Mouse (Mus musculus) forebrain, postnatal 0 days (tissue): Measurements from ENCODE around the gene Hmg20a. TPM values are rescaled to one million over a fixed set of nuclear protein-coding genes. Genes with fewer than 3 reads are reported as not detected.

Source experiments
- ATAC-seq: fragments of 200-750 bp; cut with Nextera tagmentation; 2 replicates; pipeline ENCODE4 v1.8.0; 2017; ENCODE audit warnings: mild to moderate bottlenecking, moderate library complexity
- DNase-seq: peaks from one replicate; pipeline ENCODE4 v3.0.0-alpha.2; 2015
- H3K27ac ChIP-seq: fragments of 300-500 bp; sonication (generic); 2 replicates; pipeline ENCODE4 v1.5.1; 2014; ENCODE audit warnings: low read depth, mild to moderate bottlenecking, antibody characterized with exemption, low read length, moderate library complexity, mixed read lengths
- H3K27me3 ChIP-seq: fragments of 300-500 bp; sonication (generic); 2 replicates; pipeline ENCODE4 v1.6.1; 2014; ENCODE audit warnings: mild to moderate bottlenecking, low read length, mixed read lengths; ENCODE audit not compliant: insufficient read depth
- H3K36me3 ChIP-seq: fragments of 300-500 bp; sonication (generic); 2 replicates; pipeline ENCODE4 v1.6.1; 2014; ENCODE audit warnings: mild to moderate bottlenecking, moderate library complexity; ENCODE audit not compliant: insufficient read depth
- H3K4me1 ChIP-seq: fragments of 300-500 bp; sonication (generic); 2 replicates; pipeline ENCODE4 v1.6.1; 2014; ENCODE audit warnings: antibody characterized with exemption; ENCODE audit not compliant: insufficient read depth
- H3K4me2 ChIP-seq: fragments of 300-500 bp; sonication (generic); 2 replicates; pipeline ENCODE4 v1.6.1; 2014; ENCODE audit warnings: low read depth, mild to moderate bottlenecking, moderate library complexity
- H3K4me3 ChIP-seq: fragments of 300-500 bp; sonication (generic); 2 replicates; pipeline ENCODE4 v1.5.1; 2014; ENCODE audit warnings: low read depth, low read length, mixed read lengths
- H3K9ac ChIP-seq: fragments of 300-500 bp; sonication (generic); 2 replicates; pipeline ENCODE4 v1.6.1; 2014; ENCODE audit warnings: mild to moderate bottlenecking
- H3K9me3 ChIP-seq: fragments of 300-500 bp; sonication (generic); 2 replicates; pipeline ENCODE4 v1.6.1; 2016; ENCODE audit warnings: low read length
- CTCF ChIP-seq: sonication (generic); IDR thresholded peaks from 2 replicates; pipeline ENCODE4 v1.5.1; 2016; ENCODE audit warnings: antibody characterized with exemption, control low read depth, low read depth
- WGBS: fragments of 180-500 bp; shearing (Covaris S2); extraction: QIAGEN DNeasy Blood & Tissue Kit; methylation state at CpG from one replicate; pipeline ENCODE4 v1.1.7; 2014; 5-methylcytosine and 5-hydroxymethylcytosine counted together
- polyA plus RNA-seq: library from polyadenylated mRNA; unstranded; fragments of >200 nt; fragmentation: Nextera tagmentation; extraction: Ambion mirVana; gene quantifications from 2 replicates; pipeline ENCODE4 v1.2.1, GENCODE M21; 2015
- total RNA-seq: library from RNA; depleted of rRNA; stranded (reverse); fragments of >200 nt; gene quantifications from 2 replicates; pipeline ENCODE4 v1.2.3, GENCODE M21; 2014

The Hmg20a gene
- total and polyA plus RNA-seq, 2 experiments from 2014 or later: 64.7 to 74.1 TPM

DNA sequence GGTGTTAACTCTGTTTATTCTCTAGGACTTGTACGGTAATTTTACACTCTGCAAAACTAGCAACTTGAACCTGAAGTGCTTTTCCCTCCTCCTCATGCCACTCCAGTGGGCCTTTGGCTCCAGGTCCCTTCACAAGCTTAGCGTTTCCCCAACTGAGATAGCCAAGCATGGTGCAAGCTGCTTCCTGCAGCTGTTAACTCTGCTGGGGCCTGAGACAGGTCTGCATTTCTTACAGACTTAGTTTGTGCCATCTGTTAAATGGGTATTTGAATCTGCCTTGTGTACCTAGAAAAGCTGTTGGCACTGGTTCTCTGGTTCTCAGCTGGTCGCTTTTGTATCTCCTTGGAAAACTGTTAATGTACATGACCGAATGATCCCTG is 89.3 kb downstream of the Hmg20a start:
- no peak for ATAC-seq
- Histone ChIP-seq H3K27ac (peak overlapping the region; percentile 96), H3K4me2 (peak overlapping the region; percentile 62), H3K9me3 (no peaks in the 10 kb centered on the region), H3K9ac (peak overlapping the region; percentile 59; the same call in 1 of the 2 replicates), H3K4me3 (peak overlapping the region; percentile 31; the same call in 1 of the 2 replicates), H3K4me1 (peaks cover 17% of the 10 kb centered on the region), H3K36me3 (no peaks in the 10 kb centered on the region), H3K27me3 (no peaks in the 10 kb centered on the region)
- DNase-seq: no peak
- 36% methylated on average over 4 of the region's 4 CpGs for WGBS
- TF ChIP-seq CTCF: no peak

DNA sequence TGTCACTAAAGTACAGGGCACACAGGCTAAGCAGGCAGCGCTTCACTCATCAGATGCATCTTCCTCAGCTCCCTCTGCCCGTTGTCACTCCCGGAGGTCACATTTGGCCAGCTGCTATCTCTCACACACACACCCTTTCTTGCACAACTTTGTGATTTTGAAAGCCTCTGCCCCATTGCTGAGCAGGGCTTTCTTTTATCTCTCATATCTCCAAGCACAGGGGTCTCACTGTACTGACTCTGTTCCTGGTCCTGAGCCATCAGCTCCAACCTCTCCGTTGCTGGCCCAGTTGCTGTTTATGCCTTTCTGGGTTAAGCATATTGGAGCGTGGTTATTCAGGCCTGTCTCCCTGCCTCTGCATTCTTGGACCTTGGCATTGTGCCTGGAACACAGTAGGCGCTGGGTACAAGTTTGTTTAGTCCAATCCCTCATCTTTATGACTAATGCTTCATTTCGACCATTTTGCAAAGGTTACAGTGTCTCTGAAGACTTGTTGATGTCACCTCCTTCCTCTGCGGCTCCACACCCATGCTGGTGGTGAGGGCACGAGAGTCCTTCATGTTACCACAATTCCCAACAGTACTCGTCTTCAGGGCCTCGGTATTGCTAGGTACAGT is 90.5 kb downstream of the Hmg20a start:
- ATAC-seq: no peak
- H3K9ac ChIP-seq: no peak overlapping the region
- 65% methylated on average over 11 of the region's 11 CpGs for WGBS

DNA sequence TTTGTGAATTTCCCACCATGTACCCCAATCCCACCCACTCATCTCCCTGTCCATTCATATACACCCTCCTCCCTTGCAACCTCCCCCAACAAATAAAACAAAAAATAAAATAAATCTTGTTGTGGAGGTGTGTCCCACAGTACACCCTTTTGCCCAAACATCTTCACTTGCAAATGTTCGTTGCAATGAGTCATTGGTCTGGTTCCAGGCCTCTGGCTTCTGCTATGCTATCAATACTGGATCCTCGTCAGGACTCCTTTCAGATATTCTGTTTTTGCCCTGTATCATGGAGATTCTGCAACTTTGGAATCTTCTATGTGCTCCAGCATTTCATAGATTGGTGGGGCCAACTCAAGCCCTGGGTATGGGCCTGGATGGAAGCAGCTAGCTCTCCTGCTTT is 91.9 kb downstream of the Hmg20a start:
- Histone ChIP-seq H3K9ac (no peak overlapping the region), H3K36me3 (no peaks in the 10 kb centered on the region), H3K4me2 (no peak overlapping the region), H3K9me3 (no peaks in the 10 kb centered on the region), H3K27me3 (no peaks in the 10 kb centered on the region), H3K4me1 (peaks cover 15% of the 10 kb centered on the region), H3K27ac (no peak overlapping the region), H3K4me3 (no peak overlapping the region)
- TF ChIP-seq CTCF: no peak
- no peak for DNase-seq
- WGBS: 69% methylated on average over 2 of the region's 2 CpGs
- no peak for ATAC-seq

More for the DNA sequence above, 90.5 kb downstream of the Hmg20a start:
- Histone ChIP-seq H3K4me1 (peaks cover 16% of the 10 kb centered on the region), H3K27me3 (no peaks in the 10 kb centered on the region), H3K4me2 (no peak overlapping the region), H3K36me3 (no peaks in the 10 kb centered on the region), H3K27ac (no peak overlapping the region), H3K9me3 (no peaks in the 10 kb centered on the region), H3K4me3 (no peak overlapping the region)
- TF ChIP-seq CTCF: no peak
- no peak for DNase-seq

DNA sequence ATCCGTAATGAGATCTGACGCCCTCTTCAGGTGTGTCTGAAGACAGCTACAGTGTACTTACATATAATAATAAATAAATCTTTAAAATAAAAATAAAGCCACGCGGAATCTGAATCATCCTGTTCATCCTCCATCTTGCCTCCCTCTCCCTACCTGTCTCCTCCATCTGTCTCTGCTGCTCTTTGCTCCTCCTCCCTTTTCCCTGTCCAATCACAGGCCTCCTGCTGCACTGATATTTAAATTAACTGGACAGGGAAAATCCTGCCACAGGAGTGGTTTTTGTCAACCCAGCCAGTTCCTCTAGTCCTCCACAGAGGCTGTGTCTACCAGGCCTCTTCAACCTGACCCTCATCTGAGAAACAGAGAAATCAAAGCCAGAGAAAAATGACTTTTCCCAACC is 94.1 kb downstream of the Hmg20a start:
- Histone ChIP-seq H3K4me2 (no peak overlapping the region), H3K27ac (no peak overlapping the region), H3K4me1 (peaks cover 5% of the 10 kb centered on the region), H3K4me3 (no peak overlapping the region), H3K27me3 (no peaks in the 10 kb centered on the region), H3K9me3 (no peaks in the 10 kb centered on the region), H3K9ac (no peak overlapping the region), H3K36me3 (no peaks in the 10 kb centered on the region)
- WGBS: 85% methylated on average over 4 of the region's 4 CpGs
- ATAC-seq: no peak
- DNase-seq: no peak
- no peak for TF ChIP-seq CTCF

DNA sequence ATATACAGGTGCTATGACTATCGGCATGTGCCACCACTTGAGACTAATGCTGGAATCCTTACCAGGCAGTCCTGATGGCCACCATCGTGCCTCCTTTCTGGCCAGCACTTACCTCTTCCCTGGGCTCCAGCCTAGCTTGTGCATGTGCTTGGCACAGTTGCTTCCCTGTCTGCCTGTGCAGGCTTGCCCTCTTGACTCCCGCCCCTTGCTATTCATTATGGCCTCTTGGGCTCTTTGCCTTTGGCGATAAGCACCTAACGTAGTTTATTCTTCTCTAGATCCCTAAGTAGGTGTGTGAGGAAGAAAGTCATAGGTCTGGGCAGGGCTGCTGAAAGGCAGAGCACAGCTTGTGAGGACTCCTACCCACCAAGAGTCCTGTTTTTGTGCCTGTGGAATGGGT is 96.7 kb downstream of the Hmg20a start:
- ATAC-seq: no peak
- DNase-seq: no peak
- Histone ChIP-seq H3K9ac (no peak overlapping the region), H3K9me3 (no peaks in the 10 kb centered on the region), H3K4me2 (no peak overlapping the region), H3K4me3 (no peak overlapping the region), H3K27ac (no peak overlapping the region), H3K36me3 (no peaks in the 10 kb centered on the region), H3K27me3 (no peaks in the 10 kb centered on the region), H3K4me1 (no peaks in the 10 kb centered on the region)
- TF ChIP-seq CTCF: no peak
- 84% methylated on average over 5 of the region's 5 CpGs for WGBS

DNA sequence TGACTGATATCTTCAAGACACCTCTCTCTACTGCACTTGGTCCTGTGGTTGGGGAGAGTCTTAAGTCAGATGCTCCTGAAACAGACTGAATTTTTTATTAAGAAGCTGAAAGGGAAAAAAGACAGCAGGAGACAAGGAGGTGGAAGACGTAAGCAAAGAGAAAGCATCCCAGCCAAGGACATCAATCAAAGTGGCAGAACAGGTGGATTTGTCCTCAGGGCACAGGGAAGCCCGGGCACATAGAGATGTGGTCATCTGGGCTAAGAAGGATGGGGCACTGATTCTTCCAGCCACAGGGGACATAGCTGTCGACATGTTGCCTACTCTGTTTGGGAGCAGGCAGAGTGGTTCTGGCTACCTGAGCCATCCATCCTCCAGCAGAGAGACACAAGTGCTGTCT is 97.8 kb downstream of the Hmg20a start:
- Histone ChIP-seq H3K9me3 (no peaks in the 10 kb centered on the region), H3K4me3 (no peak overlapping the region), H3K4me1 (no peaks in the 10 kb centered on the region), H3K36me3 (no peaks in the 10 kb centered on the region), H3K27me3 (no peaks in the 10 kb centered on the region), H3K9ac (no peak overlapping the region), H3K4me2 (no peak overlapping the region), H3K27ac (no peak overlapping the region)
- TF ChIP-seq CTCF: no peak
- ATAC-seq (no peak), DNase-seq (no peak)
- WGBS: 65% methylated on average over 3 of the region's 3 CpGs

DNA sequence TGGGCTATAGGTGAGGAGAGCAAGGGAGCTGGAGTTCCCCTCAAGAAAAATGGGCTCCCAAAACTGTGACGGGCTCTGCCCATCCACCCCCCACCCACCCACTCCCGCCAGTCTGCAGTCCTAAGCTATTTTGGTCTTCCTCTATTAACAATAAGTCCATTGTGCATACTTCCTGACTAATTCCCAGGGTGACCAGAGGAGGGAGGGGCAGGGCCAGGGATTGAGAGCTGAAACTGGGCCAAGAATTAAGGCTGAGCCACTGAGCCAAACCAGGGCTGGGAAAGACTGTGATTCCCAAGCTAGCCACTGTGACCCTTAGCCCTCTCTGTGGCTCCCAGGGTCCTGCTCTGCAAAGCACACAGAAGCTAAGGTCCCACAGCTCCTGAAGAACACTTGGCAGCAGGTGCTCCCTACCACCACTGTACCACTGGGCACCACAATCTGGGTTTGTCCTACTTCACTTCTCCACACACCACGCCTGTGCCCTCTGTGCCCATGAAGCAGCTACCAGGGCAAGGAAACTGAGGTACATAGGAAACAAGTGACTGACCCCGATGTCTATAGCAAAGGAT is 98.4 kb downstream of the Hmg20a start:
- Histone ChIP-seq H3K27me3 (no peaks in the 10 kb centered on the region), H3K4me1 (no peaks in the 10 kb centered on the region), H3K27ac (no peak overlapping the region), H3K9me3 (no peaks in the 10 kb centered on the region), H3K4me2 (no peak overlapping the region), H3K9ac (no peak overlapping the region), H3K36me3 (no peaks in the 10 kb centered on the region), H3K4me3 (no peak overlapping the region)
- DNase-seq: no peak
- 0 out of 2 replicates have a peak, but pooled peaks have one; percentile 14 for TF ChIP-seq CTCF
- ATAC-seq: no peak
- 58% methylated on average over 4 of the region's 4 CpGs for WGBS
